ENCODE assay signal across 10 mouse cellular contexts in the genomic region with DNA sequence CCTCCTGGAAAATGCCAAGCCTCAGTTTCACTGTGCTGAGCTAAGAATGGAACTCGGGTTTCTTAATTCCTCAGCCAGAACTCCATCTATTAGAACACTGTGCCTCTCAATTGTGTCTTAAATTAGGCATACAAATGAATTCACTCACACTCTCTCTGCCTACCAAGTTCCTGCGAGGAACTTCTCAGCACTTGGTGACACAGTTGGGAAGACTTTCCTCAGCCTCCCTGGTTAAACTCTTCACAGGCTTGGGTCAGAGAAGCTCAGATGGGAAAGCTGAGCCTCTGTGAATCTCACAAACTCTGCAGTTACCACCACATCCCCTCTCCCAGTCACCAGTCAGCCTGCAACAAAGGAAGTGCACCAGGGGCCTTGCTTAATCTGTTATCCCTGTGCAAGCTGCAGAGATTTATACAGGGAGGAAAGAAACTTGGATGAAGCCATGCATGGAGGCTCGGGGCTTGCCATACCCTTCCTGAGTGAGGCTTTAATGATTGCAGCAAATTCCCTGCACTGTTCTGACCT.
DNase-seq lines count a peak whose midpoint lies in the region; ATAC-seq and TF ChIP-seq lines count a peak whose summit lies in the region.
"Had no signal": no experiment of that assay in that cellular context is flagged by ENCODE, and none has a peak within 500 bp of the region (broad histone marks: within the 10 kb centered on the region; RNA-seq: fewer than 3 reads in every experiment).

No protein-coding gene starts in this region.

- peaks cover 14 to 24% of the 10 kb centered on the region in 2 experiments for H3K4me1 ChIP-seq in heart, embryonic 14.5 days (ENCODE audit: control insufficient read depth in 2 of 2, insufficient read depth in 2 of 2, low read length in 2 of 2)
- H3K4me1 ChIP-seq in heart, adult 2 months (ENCODE audit: control insufficient read depth, insufficient read depth, low read length): peaks cover 4% of the 10 kb centered on the region
- peaks cover 15% of the 10 kb centered on the region for H3K4me1 ChIP-seq in hindbrain, embryonic 14.5 days (replicated peaks; ENCODE audit: control insufficient read depth, insufficient read depth, low read length)

- 54% methylated on average over 3 of the region's 3 CpGs for WGBS in heart, embryonic 14.5 days
- 51% methylated on average over 3 of the region's 3 CpGs for WGBS in heart, adult 2 months
- WGBS in hindbrain, embryonic 14.5 days: 41% methylated on average over 3 of the region's 3 CpGs

- H3K27me3 ChIP-seq in heart, embryonic 14.5 days (ENCODE audit: control insufficient read depth, insufficient read depth, low read length): no peaks in the 10 kb centered on the region
- H3K27me3 ChIP-seq in heart, adult 2 months (ENCODE audit: control insufficient read depth, insufficient read depth, low read length): no peaks in the 10 kb centered on the region
- no peaks in the 10 kb centered on the region for H3K27me3 ChIP-seq in hindbrain, embryonic 14.5 days (ENCODE audit: control insufficient read depth, insufficient read depth, low read length)
- H3K27me3 ChIP-seq: limb, embryonic 12.5 days had no signal

- H3K4me2 ChIP-seq in heart, embryonic 14.5 days (ENCODE audit: low read length): peak overlapping the region; percentile 50; the same call in 1 of the 2 replicates
- no peak overlapping the region for H3K4me2 ChIP-seq in hindbrain, embryonic 14.5 days (replicated peaks)
- H3K4me2 ChIP-seq: limb, embryonic 12.5 days had no signal

- no peaks in the 10 kb centered on the region for H3K9me3 ChIP-seq in heart, embryonic 14.5 days (ENCODE audit: control insufficient read depth, low read length)
- no peaks in the 10 kb centered on the region for H3K9me3 ChIP-seq in hindbrain, embryonic 14.5 days (ENCODE audit: control insufficient read depth, low read length)
- H3K9me3 ChIP-seq: limb, embryonic 12.5 days had no signal

- no peak for TF ChIP-seq POLR2A in heart, adult 2 months (IDR thresholded peaks at IDR 0.05; ENCODE audit: insufficient read depth, low read depth, low read length)

- no peak overlapping the region for H3K9ac ChIP-seq in heart, embryonic 14.5 days (ENCODE audit: low read length)
- H3K9ac ChIP-seq in heart, adult 2 months (ENCODE audit: low read depth, low read length): no peak overlapping the region
- H3K9ac ChIP-seq in hindbrain, embryonic 14.5 days: no peak overlapping the region
- H3K9ac ChIP-seq: limb, embryonic 12.5 days had no signal

- no peak overlapping the region for H3K4me3 ChIP-seq in heart, embryonic 14.5 days (ENCODE audit: control insufficient read depth in 1 of 2, insufficient read depth in 1 of 2, low read depth in 1 of 2, low read length in 2 of 2)
- H3K4me3 ChIP-seq in heart, adult 2 months: no peak overlapping the region
- H3K4me3 ChIP-seq in hindbrain, embryonic 14.5 days (replicated peaks; ENCODE audit: low read length): no peak overlapping the region
- H3K4me3 ChIP-seq: limb, embryonic 12.5 days had no signal

- H3K79me2 ChIP-seq in heart, adult 2 months (replicated peaks; ENCODE audit: control insufficient read depth, insufficient read depth, low read length): no peaks in the 10 kb centered on the region

- peak overlapping the region in 1 of 2 experiments; percentile 20; a peak in 1 of 4 replicates for H3K27ac ChIP-seq in heart, embryonic 14.5 days (replicated peaks in 1 of 2; ENCODE audit: control insufficient read depth in 1 of 2, insufficient read depth in 1 of 2, low read depth in 2 of 2, low read length in 2 of 2)
- no peak overlapping the region for H3K27ac ChIP-seq in heart, adult 2 months
- 0 out of 2 replicates have a peak overlapping the region, but pooled peaks have one; percentile 36 for H3K27ac ChIP-seq in hindbrain, embryonic 14.5 days
- H3K27ac ChIP-seq: limb, embryonic 12.5 days had no signal

- H3K36me3 ChIP-seq in heart, embryonic 14.5 days (ENCODE audit: control insufficient read depth, insufficient read depth, low read length): no peaks in the 10 kb centered on the region
- H3K36me3 ChIP-seq in heart, adult 2 months (ENCODE audit: control insufficient read depth, insufficient read depth, low read length): no peaks in the 10 kb centered on the region
- no peaks in the 10 kb centered on the region for H3K36me3 ChIP-seq in hindbrain, embryonic 14.5 days (replicated peaks; ENCODE audit: control insufficient read depth, insufficient read depth)
- H3K36me3 ChIP-seq: limb, embryonic 12.5 days had no signal

- no peak for DNase-seq in heart, adult 2 months
- peak; percentile 58 for DNase-seq in right cerebral cortex, adult 18-20 months
- no peak for DNase-seq in right cerebral cortex, postnatal 4 days
- DNase-seq in hindbrain, embryonic 14.5 days (ENCODE audit: low spot score): no peak
- peak; percentile 26 for DNase-seq in right cerebral cortex, postnatal 25 days
- no peak for DNase-seq in natural killer cell, adult 2 months (ENCODE audit: low spot score in 2 of 2)
- no peak for DNase-seq in testis, postnatal 10 days (ENCODE audit: low spot score)
- DNase-seq: thymus, postnatal 14 days had no signal

- no peak for TF ChIP-seq CTCF in heart, adult 2 months (IDR thresholded peaks at IDR 0.05)

- intact Hi-C loops in heart, adult 2 months (cut with DNase I): no loop called here

- ATAC-seq in heart, embryonic 14.5 days (ENCODE audit: insufficient number of reproducible peaks, insufficient read depth, low FRiP score, low read depth): no peak
- no peak for ATAC-seq in hindbrain, embryonic 14.5 days (ENCODE audit: low FRiP score)

- no peak for TF ChIP-seq EP300 in heart, adult 2 months (IDR thresholded peaks at IDR 0.05; ENCODE audit: insufficient read depth, low read depth, low read length)

Comparison
In these comparisons a context has a peak if more than half of its experiments do, and no peak if none do; other contexts are left out.
1. DNase-seq: peak in right cerebral cortex, adult 18-20 months (single experiment) and right cerebral cortex, postnatal 25 days (single experiment); none in heart, adult 2 months (0 of 2), right cerebral cortex, postnatal 4 days (single experiment), hindbrain, embryonic 14.5 days (single experiment), natural killer cell, adult 2 months (0 of 2) and testis, postnatal 10 days (single experiment).